11 mouse cellular contexts compared by ENCODE assay signal in the genomic region with DNA sequence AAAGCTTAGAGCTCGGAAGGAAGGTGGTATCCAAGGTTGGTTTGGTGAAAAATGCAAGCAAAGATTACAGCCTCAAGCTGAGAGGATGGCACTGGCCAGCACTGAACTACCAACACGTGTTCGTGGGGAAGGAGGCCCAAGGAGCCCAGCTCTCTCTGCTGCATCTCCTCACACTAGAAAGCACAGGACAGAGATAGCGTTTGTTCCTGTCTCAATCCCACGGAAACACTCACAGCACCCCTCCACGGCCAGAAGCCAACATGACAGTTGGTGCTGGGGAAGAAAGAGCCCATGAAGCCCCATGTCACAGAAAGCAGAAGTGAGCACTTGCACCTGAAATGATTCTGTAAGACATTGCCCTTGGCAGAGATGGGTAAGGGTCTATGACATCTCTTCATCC. TPM values are rescaled to one million over a fixed set of nuclear protein-coding genes. Genes with fewer than 3 reads are reported as not detected.
DNase-seq lines count a peak whose midpoint lies in the region; ATAC-seq lines count a peak whose summit lies in the region.
"Had no signal": no experiment of that assay in that cellular context is flagged by ENCODE, and none has a peak within 500 bp of the region (broad histone marks: within the 10 kb centered on the region; RNA-seq: fewer than 3 reads in every experiment).

No protein-coding gene starts in this region.

- DNase-seq in spleen, adult 18-20 months, result peak; percentile 50 to 58
- no peak for DNase-seq in spleen, adult 12 weeks (ENCODE audit: low spot score)
- DNase-seq in cerebellum, adult 9-10 months, result peak; percentile 80
- DNase-seq in spleen, postnatal 4 days (ENCODE audit: low spot score in 2 of 2), result peak; percentile 44 to 71
- DNase-seq in embryo, embryonic 9.5 days (ENCODE audit: extremely low spot score), result no peak
- DNase-seq in right cerebral cortex, postnatal 14 days, result no peak
- DNase-seq: kidney, postnatal 14 days; lung, embryonic 14.5 days had no signal

- no peaks in the 10 kb centered on the region for H3K27me3 ChIP-seq in liver, embryonic 12.5 days (replicated peaks)

- peak overlapping the region; percentile 32; the same call in 1 of the 2 replicates for H3K27ac ChIP-seq in liver, embryonic 12.5 days

- 9% methylated on average over 6 of the region's 6 CpGs for WGBS in liver, embryonic 12.5 days (ENCODE audit: insufficient replicate concordance)

- no peaks in the 10 kb centered on the region for H3K9me3 ChIP-seq in liver, embryonic 12.5 days (replicated peaks)

- ATAC-seq in liver, embryonic 12.5 days, result no peak
- ATAC-seq: forebrain, embryonic 16.5 days had no signal

- peaks cover 37% of the 10 kb centered on the region for H3K4me1 ChIP-seq in liver, embryonic 12.5 days

- H3K4me2 ChIP-seq in liver, embryonic 12.5 days, result peak overlapping the region; percentile 54
- H3K4me2 ChIP-seq: lung, embryonic 14.5 days had no signal

- H3K9ac ChIP-seq in liver, embryonic 12.5 days, result peak overlapping the region; percentile 45; the same call in 1 of the 2 replicates
- H3K9ac ChIP-seq: lung, embryonic 14.5 days had no signal

- H3K4me3 ChIP-seq in liver, embryonic 12.5 days, result peak overlapping the region; percentile 36

- peaks cover 27% of the 10 kb centered on the region for H3K36me3 ChIP-seq in liver, embryonic 12.5 days

RNA-seq across cellular contexts. Expression of a gene that starts 37.4 kb away (rescaled TPM):
- 5.2 and 5.5 TPM in 2 replicates for polyA plus RNA-seq in liver, embryonic 12.5 days (2016; fragmentation: Nextera tagmentation; extraction: Ambion mirVana)
- polyA plus RNA-seq: heart, postnatal 0 days; lung, embryonic 14.5 days had no signal

Comparison
In these comparisons a context has a peak if more than half of its experiments do, and no peak if none do; other contexts are left out.
1. DNase-seq: peak in spleen, adult 18-20 months (2 of 2), cerebellum, adult 9-10 months (single experiment) and spleen, postnatal 4 days (2 of 2); none in spleen, adult 12 weeks (single experiment), embryo, embryonic 9.5 days (single experiment) and right cerebral cortex, postnatal 14 days (single experiment).